In genomic region chr7:107787977-107788620, GRCm38 (mm10) we compare ENCODE assay signal across 9 mouse cellular contexts. TPM values are rescaled to one million over a fixed set of nuclear protein-coding genes. Genes with fewer than 3 reads are reported as not detected.
DNase-seq lines count a peak whose midpoint lies in the region; ATAC-seq and TF ChIP-seq lines count a peak whose summit lies in the region.
"Had no signal": no experiment of that assay in that cellular context is flagged by ENCODE, and none has a peak within 500 bp of the region (broad histone marks: within the 10 kb centered on the region; RNA-seq: fewer than 3 reads in every experiment).

No protein-coding gene starts in this region.

- intact Hi-C loops in gastrocnemius, postnatal 36 days (cut with DNase I) = no loop called here

- no peaks in the 10 kb centered on the region for H3K4me1 ChIP-seq in liver, postnatal 0 days (ENCODE audit: insufficient read depth)
- H3K4me1 ChIP-seq in liver, embryonic 11.5 days (replicated peaks; ENCODE audit: control insufficient read depth, insufficient read depth, low read length) = no peaks in the 10 kb centered on the region

- H3K27ac ChIP-seq in liver, postnatal 0 days (ENCODE audit: low read depth) = no peak overlapping the region
- H3K27ac ChIP-seq in liver, embryonic 11.5 days (ENCODE audit: low read depth, low read length) = no peak overlapping the region

- H3K9me3 ChIP-seq in liver, postnatal 0 days (ENCODE audit: low read length) = no peaks in the 10 kb centered on the region
- no peaks in the 10 kb centered on the region for H3K9me3 ChIP-seq in liver, embryonic 11.5 days (ENCODE audit: control insufficient read depth, low read length)

- H3K27me3 ChIP-seq in liver, postnatal 0 days (ENCODE audit: insufficient read depth, low read length) = no peaks in the 10 kb centered on the region
- H3K27me3 ChIP-seq in liver, embryonic 11.5 days (replicated peaks; ENCODE audit: control insufficient read depth, insufficient read depth, low read length) = no peaks in the 10 kb centered on the region

- DNase-seq in adrenal gland, postnatal 36 days = peak; percentile 0 to 9
- no peak for DNase-seq in adrenal gland, adult 18-20 months (ENCODE audit: low spot score in 2 of 2)
- no peak for DNase-seq in liver, postnatal 0 days
- DNase-seq in liver, embryonic 11.5 days (ENCODE audit: low spot score) = no peak
- peak; percentile 40 for DNase-seq in lung, postnatal 36 days
- DNase-seq in c-Kit-positive CD71-positive TER-119-positive erythroid progenitor cells, embryonic 14.5 days (ENCODE audit: low spot score) = no peak
- no peak for DNase-seq in gastrocnemius, postnatal 36 days

- no peak overlapping the region for H3K9ac ChIP-seq in liver, postnatal 0 days (replicated peaks)
- H3K9ac ChIP-seq in liver, embryonic 11.5 days (ENCODE audit: low read depth, low read length) = no peak overlapping the region

- TF ChIP-seq CTCF in liver, postnatal 0 days (IDR thresholded peaks at IDR 0.05; ENCODE audit: low read depth) = peak; percentile 65

- no peak for ATAC-seq in liver, postnatal 0 days
- no peak for ATAC-seq in liver, embryonic 11.5 days (replicated peaks; ENCODE audit: low FRiP score)
- ATAC-seq in granulocyte monocyte progenitor cell, adult 5-6 weeks (replicated peaks; ENCODE audit: poor library complexity, severe bottlenecking) = peak; percentile 66; the same call in 1 of the 2 replicates

- H3K36me3 ChIP-seq in liver, postnatal 0 days (replicated peaks; ENCODE audit: insufficient read depth, low read length) = no peaks in the 10 kb centered on the region
- H3K36me3 ChIP-seq in liver, embryonic 11.5 days (ENCODE audit: control insufficient read depth, insufficient read depth, low read length) = no peaks in the 10 kb centered on the region

- H3K4me3 ChIP-seq in liver, postnatal 0 days (ENCODE audit: low read depth, low read length) = no peak overlapping the region
- H3K4me3 ChIP-seq in liver, embryonic 11.5 days (ENCODE audit: low read depth, low read length) = no peak overlapping the region

- no peak for TF ChIP-seq EP300 in liver, postnatal 0 days (IDR thresholded peaks at IDR 0.05; ENCODE audit: low read depth)

- H3K4me2 ChIP-seq in liver, postnatal 0 days (ENCODE audit: low read depth, low read length) = no peak overlapping the region
- no peak overlapping the region for H3K4me2 ChIP-seq in liver, embryonic 11.5 days

- WGBS in liver, postnatal 0 days (ENCODE audit: insufficient replicate concordance) = 57% methylated on average over 3 of the region's 3 CpGs
- 53% methylated on average over 3 of the region's 3 CpGs for WGBS in liver, embryonic 11.5 days

RNA-seq across cellular contexts. Expression of gene Ovch2, which starts 12.9 kb away (rescaled TPM):
- total RNA-seq in adrenal gland, postnatal 36 days (2021) = not detected
- total RNA-seq in adrenal gland, adult 18-20 months (2021) = not detected
- polyA plus RNA-seq in liver, postnatal 0 days (2015; fragmentation: Nextera tagmentation; extraction: Ambion mirVana) = not detected in 2 replicates
- polyA plus RNA-seq in liver, embryonic 11.5 days (2014; fragmentation: Nextera tagmentation; extraction: Ambion mirVana) = not detected in 2 replicates
- not detected in 2 replicates for total RNA-seq in granulocyte monocyte progenitor cell, adult 5-6 weeks (2014; fragmentation: Nextera tagmentation)
- total RNA-seq in granulocyte monocyte progenitor cell, adult 5-6 weeks (2017) = not detected in 2 replicates
- total RNA-seq in gastrocnemius, postnatal 36 days (2021) = not detected
- polyA plus RNA-seq: liver, embryonic 16.5 days had no signal

RNA-seq across cellular contexts. Expression of gene Olfr467, which starts 24.0 kb away (rescaled TPM):
- not detected for total RNA-seq in adrenal gland, postnatal 36 days (2021)
- total RNA-seq in adrenal gland, adult 18-20 months (2021) = not detected
- not detected in 2 replicates for polyA plus RNA-seq in liver, postnatal 0 days (2015; fragmentation: Nextera tagmentation; extraction: Ambion mirVana)
- polyA plus RNA-seq in liver, embryonic 11.5 days (2014; fragmentation: Nextera tagmentation; extraction: Ambion mirVana) = not detected in 2 replicates
- not detected in 2 replicates for total RNA-seq in granulocyte monocyte progenitor cell, adult 5-6 weeks (2014; fragmentation: Nextera tagmentation)
- total RNA-seq in granulocyte monocyte progenitor cell, adult 5-6 weeks (2017) = not detected in 2 replicates
- not detected for total RNA-seq in gastrocnemius, postnatal 36 days (2021)
- polyA plus RNA-seq: liver, embryonic 16.5 days had no signal

RNA-seq across cellular contexts. Expression of gene Cyb5r2, which starts 30.3 kb away (rescaled TPM):
- total RNA-seq in adrenal gland, postnatal 36 days (2021) = not detected
- not detected for total RNA-seq in adrenal gland, adult 18-20 months (2021)
- 0.11 and 0.12 TPM in 2 replicates for polyA plus RNA-seq in liver, postnatal 0 days (2015; fragmentation: Nextera tagmentation; extraction: Ambion mirVana)
- 0.25 TPM in 1 of 2 replicates, not detected in the other for polyA plus RNA-seq in liver, embryonic 11.5 days (2014; fragmentation: Nextera tagmentation; extraction: Ambion mirVana)
- total RNA-seq in granulocyte monocyte progenitor cell, adult 5-6 weeks (2014; fragmentation: Nextera tagmentation) = not detected in 2 replicates
- total RNA-seq in granulocyte monocyte progenitor cell, adult 5-6 weeks (2017) = not detected in 2 replicates
- under 1 TPM; 0.23 to 0.30 TPM for total RNA-seq in gastrocnemius, postnatal 36 days (2021)

RNA-seq across cellular contexts. Expression of gene Olfr469, which starts 37.2 kb away (rescaled TPM):
- total RNA-seq in adrenal gland, postnatal 36 days (2021) = not detected
- not detected for total RNA-seq in adrenal gland, adult 18-20 months (2021)
- not detected in 2 replicates for polyA plus RNA-seq in liver, postnatal 0 days (2015; fragmentation: Nextera tagmentation; extraction: Ambion mirVana)
- polyA plus RNA-seq in liver, embryonic 11.5 days (2014; fragmentation: Nextera tagmentation; extraction: Ambion mirVana) = not detected in 2 replicates
- total RNA-seq in granulocyte monocyte progenitor cell, adult 5-6 weeks (2014; fragmentation: Nextera tagmentation) = not detected in 2 replicates
- not detected in 2 replicates for total RNA-seq in granulocyte monocyte progenitor cell, adult 5-6 weeks (2017)
- not detected for total RNA-seq in gastrocnemius, postnatal 36 days (2021)
- polyA plus RNA-seq: liver, embryonic 16.5 days had no signal

RNA-seq across cellular contexts. Expression of gene Olfr470, which starts 59.2 kb away (rescaled TPM):
- not detected for total RNA-seq in adrenal gland, postnatal 36 days (2021)
- total RNA-seq in adrenal gland, adult 18-20 months (2021) = not detected
- not detected in 2 replicates for polyA plus RNA-seq in liver, postnatal 0 days (2015; fragmentation: Nextera tagmentation; extraction: Ambion mirVana)
- polyA plus RNA-seq in liver, embryonic 11.5 days (2014; fragmentation: Nextera tagmentation; extraction: Ambion mirVana) = not detected in 2 replicates
- not detected in 2 replicates for total RNA-seq in granulocyte monocyte progenitor cell, adult 5-6 weeks (2014; fragmentation: Nextera tagmentation)
- total RNA-seq in granulocyte monocyte progenitor cell, adult 5-6 weeks (2017) = not detected in 2 replicates
- not detected for total RNA-seq in gastrocnemius, postnatal 36 days (2021)
- polyA plus RNA-seq: liver, embryonic 16.5 days had no signal

Comparison
In these comparisons a context has a peak if more than half of its experiments do, and no peak if none do; other contexts are left out.
1. DNase-seq: peak in adrenal gland, postnatal 36 days (2 of 2) and lung, postnatal 36 days (single experiment); none in adrenal gland, adult 18-20 months (0 of 2), liver, postnatal 0 days (single experiment), liver, embryonic 11.5 days (single experiment), c-Kit-positive CD71-positive TER-119-positive erythroid progenitor cells, embryonic 14.5 days (single experiment) and gastrocnemius, postnatal 36 days (0 of 2).